Mouse (Mus musculus): Measurements from ENCODE around the gene Vmn2r79.
"Not testable (repeated sequence)": the region's sequence is repeated elsewhere in the genome, so short reads cannot be mapped to it uniquely, and the experiment has no call there.

Vmn2r79 gene

GRCm38 (mm10) chr7:86995815-86996214 lies at the start of gene Vmn2r79:
TSS of gene Vmn2r79 (plus strand) at chr7:86996115.
- DNase-seq (ENCODE audit: low read depth in 1 of 2, low spot score in 2 of 2), result not testable (repeated sequence)

GRCm38 (mm10) chr7:86994700-86995099 lies 1.2 kb upstream of the Vmn2r79 start:
- no peak for DNase-seq (ENCODE audit: low read depth in 1 of 2, low spot score in 2 of 2)

GRCm38 (mm10) chr7:87026486-87026885 lies 30.6 kb downstream of the Vmn2r79 start:
- DNase-seq (ENCODE audit: low read depth in 1 of 2, low spot score in 2 of 2), result not testable (repeated sequence)

- DNase-seq (ENCODE audit: low read depth in 1 of 2, low spot score in 2 of 2), result no peak
These were observed 67.7 kb downstream of the Vmn2r79 start for GRCm38 (mm10) chr7:87063576-87063975.
